Mouse (Mus musculus) CH12.LX (cell line): Measurements from ENCODE around the gene Tomm6. TPM values are rescaled to one million over a fixed set of nuclear protein-coding genes. Genes with fewer than 3 reads are reported as not detected.

Experiments
- DNase-seq: peaks from one replicate; pipeline ENCODE4 v3.0.0-alpha.2; 2013; ENCODE audit errors: extremely low read depth
- H3K27ac ChIP-seq: 2 replicates; pipeline ENCODE4 v1.5.1; 2012; ENCODE audit warnings: low read depth, mild to moderate bottlenecking, control low read depth, moderate library complexity; ENCODE audit not compliant: insufficient read depth
- H3K27me3 ChIP-seq: replicated peaks from 2 replicates; pipeline ENCODE3; 2012; ENCODE audit warnings: inconsistent platforms
- H3K36me3 ChIP-seq, 2 experiments: replicated peaks in 1 of 2; 2 replicates each; pipeline versions ENCODE3 to v1.6.1; 2012; ENCODE audit warnings: inconsistent platforms in 1 of 2, low read length in 1 of 2, mild to moderate bottlenecking in 1 of 2, mixed read lengths in 1 of 2, moderate library complexity in 1 of 2; ENCODE audit not compliant: control insufficient read depth in 1 of 2, insufficient read depth in 1 of 2
- H3K4me1 ChIP-seq, 2 experiments: 2 replicates each; pipeline ENCODE4 v1.6.1; 2012; ENCODE audit warnings: inconsistent platforms in 1 of 2, moderate library complexity in 1 of 2; ENCODE audit not compliant: insufficient read depth in 2 of 2, control insufficient read depth in 1 of 2
- H3K4me2 ChIP-seq: 2 replicates; pipeline ENCODE4 v1.6.1; 2012; ENCODE audit warnings: low read depth, mild to moderate bottlenecking, control low read depth; ENCODE audit not compliant: poor library complexity, insufficient read depth, severe bottlenecking
- H3K4me3 ChIP-seq, 3 experiments: fragments of 150-350 bp in 1 of 3; sonication (generic) in 1 of 3; replicated peaks in 1 of 3; 2 replicates each; pipeline versions ENCODE3 to v1.5.1; 2011 to 2012; ENCODE audit warnings: low read depth in 2 of 3, low read length in 2 of 3, mild to moderate bottlenecking in 2 of 3, moderate library complexity in 2 of 3, control low read depth in 1 of 3, improper control_type of control experiment in 1 of 3, inconsistent platforms in 1 of 3, mixed read lengths in 1 of 3; ENCODE audit not compliant: poor library complexity in 1 of 3
- H3K79me2 ChIP-seq: replicated peaks from 2 replicates; pipeline ENCODE4 v1.6.1; 2012; ENCODE audit warnings: mild to moderate bottlenecking, moderate library complexity; ENCODE audit not compliant: control insufficient read depth, poor library complexity, insufficient read depth, severe bottlenecking; ENCODE audit errors: extremely low read depth
- H3K9ac ChIP-seq: 2 replicates; pipeline ENCODE4 v1.6.1; 2012; ENCODE audit warnings: low read depth, mild to moderate bottlenecking, control low read depth, moderate library complexity; ENCODE audit not compliant: insufficient read depth
- H3K9me3 ChIP-seq: replicated peaks from 2 replicates; pipeline ENCODE3; 2012; ENCODE audit warnings: low read length, inconsistent platforms, mixed read lengths
- BHLHE40 ChIP-seq: IDR thresholded peaks from 2 replicates; pipeline ENCODE4 v1.6.1; 2011; ENCODE audit warnings: mild to moderate bottlenecking, low read depth, low read length, improper control_type of control experiment
- E2F4 ChIP-seq: IDR thresholded peaks from 2 replicates; pipeline ENCODE4 v1.6.1; 2011; ENCODE audit warnings: low read depth, low read length, improper control_type of control experiment; ENCODE audit not compliant: insufficient replicate concordance
- ELF1 ChIP-seq: IDR thresholded peaks from 2 replicates; pipeline ENCODE4 v1.6.1; 2014; ENCODE audit warnings: low read depth, mild to moderate bottlenecking, inconsistent platforms, low read length, improper control_type of control experiment
- EP300 ChIP-seq: IDR thresholded peaks from 2 replicates; pipeline ENCODE4 v1.6.1; 2011; ENCODE audit warnings: low read length, improper control_type of control experiment
- ETS1 ChIP-seq: conservative IDR thresholded peaks from 2 replicates; pipeline ENCODE4 v1.6.1; 2012; ENCODE audit warnings: low read depth, mild to moderate bottlenecking, inconsistent platforms, low read length, improper control_type of control experiment, moderate library complexity
- HCFC1 ChIP-seq: IDR thresholded peaks from 2 replicates; pipeline ENCODE4 v1.6.1; 2012; ENCODE audit warnings: low read depth, mild to moderate bottlenecking, inconsistent platforms, low read length, improper control_type of control experiment
- IRF4 ChIP-seq: IDR thresholded peaks from 2 replicates; pipeline ENCODE4 v1.6.1; 2014; ENCODE audit warnings: low read depth, mild to moderate bottlenecking, inconsistent platforms, low read length, improper control_type of control experiment
- JUN ChIP-seq: IDR thresholded peaks from 2 replicates; pipeline ENCODE4 v1.6.1; 2011; ENCODE audit warnings: low read depth, mild to moderate bottlenecking, low read length, improper control_type of control experiment, moderate library complexity; ENCODE audit not compliant: insufficient read depth
- JUND ChIP-seq: conservative IDR thresholded peaks from 2 replicates; pipeline ENCODE4 v1.6.1; 2011; ENCODE audit warnings: low read depth, low read length, improper control_type of control experiment
- MAFK ChIP-seq: IDR thresholded peaks from 2 replicates; pipeline ENCODE4 v1.6.1; 2011; ENCODE audit warnings: low read length, improper control_type of control experiment; ENCODE audit not compliant: insufficient replicate concordance
- MAX ChIP-seq: IDR thresholded peaks from 2 replicates; pipeline ENCODE4 v1.6.1; 2011; ENCODE audit warnings: low read length, improper control_type of control experiment
- MYC ChIP-seq: IDR thresholded peaks from 2 replicates; pipeline ENCODE4 v1.6.1; 2011; ENCODE audit warnings: low read depth, mild to moderate bottlenecking, improper control_type of control experiment, low read length
- NRF1 ChIP-seq: IDR thresholded peaks from 2 replicates; pipeline ENCODE4 v1.6.1; 2014; ENCODE audit warnings: low read depth, mild to moderate bottlenecking, inconsistent platforms, low read length, improper control_type of control experiment, moderate library complexity
- POLR2AphosphoS2 ChIP-seq: IDR thresholded peaks from 2 replicates; pipeline ENCODE4 v1.6.1; 2011; ENCODE audit warnings: low read depth, low read length, improper control_type of control experiment
- RAD21 ChIP-seq: IDR thresholded peaks from 2 replicates; pipeline ENCODE4 v1.6.1; 2011; ENCODE audit warnings: low read depth, mild to moderate bottlenecking, low read length, improper control_type of control experiment, moderate library complexity
- RCOR1 ChIP-seq: conservative IDR thresholded peaks from 2 replicates; pipeline ENCODE4 v1.6.1; 2012; ENCODE audit warnings: low read depth, mild to moderate bottlenecking, inconsistent platforms, low read length, improper control_type of control experiment
- SIN3A ChIP-seq: IDR thresholded peaks from 2 replicates; pipeline ENCODE4 v1.6.1; 2012; ENCODE audit warnings: low read length, improper control_type of control experiment, inconsistent platforms
- SMC3 ChIP-seq: IDR thresholded peaks from 2 replicates; pipeline ENCODE4 v1.6.1; 2011; ENCODE audit warnings: low read depth, low read length, improper control_type of control experiment
- TBP ChIP-seq: conservative IDR thresholded peaks from 2 replicates; pipeline ENCODE4 v1.6.1; 2011; ENCODE audit warnings: low read depth, low read length, improper control_type of control experiment
- TCF12 ChIP-seq: IDR thresholded peaks from 2 replicates; pipeline ENCODE4 v1.6.1; 2014; ENCODE audit warnings: low read depth, mild to moderate bottlenecking, inconsistent platforms, low read length, improper control_type of control experiment
- UBTF ChIP-seq: IDR thresholded peaks from 2 replicates; pipeline ENCODE4 v1.6.1; 2012; ENCODE audit warnings: low read depth, mild to moderate bottlenecking, inconsistent platforms, low read length, improper control_type of control experiment, moderate library complexity
- USF1 ChIP-seq: IDR thresholded peaks from 2 replicates; pipeline ENCODE4 v1.6.1; 2014; ENCODE audit warnings: low read depth, mild to moderate bottlenecking, inconsistent platforms, low read length, improper control_type of control experiment
- ZC3H11A ChIP-seq: IDR thresholded peaks from 2 replicates; pipeline ENCODE4 v1.6.1; 2012; ENCODE audit warnings: low read depth, mild to moderate bottlenecking, inconsistent platforms, low read length, improper control_type of control experiment
- ZKSCAN1 ChIP-seq: IDR thresholded peaks from 2 replicates; pipeline ENCODE4 v1.6.1; 2012; ENCODE audit warnings: low read depth, inconsistent platforms, low read length, improper control_type of control experiment, borderline replicate concordance
- ZNF384 ChIP-seq: IDR thresholded peaks from 2 replicates; pipeline ENCODE4 v1.6.1; 2012; ENCODE audit warnings: low read depth, low read length, improper control_type of control experiment, inconsistent platforms
- dilution Hi-C: fragments of 300-500 bp; cut with MboI; formaldehyde crosslinking; loops from 2 replicates; pipeline ENCODE4 v1.14.3; 2020; ENCODE audit warnings: low sequenced_read_pairs; ENCODE audit not compliant: extremely low pct_unique_long_range_greater_than_20kb, extremely low pct_ligation_motif_present
- in situ Hi-C: fragments of 300-500 bp; cut with MboI; formaldehyde crosslinking; loops from 3 replicates; pipeline ENCODE4 v1.14.3; 2019; ENCODE audit warnings: low sequenced_read_pairs, low pct_ligation_motif_present, low pct_unique_long_range_greater_than_20kb, mixed read lengths
- polyA plus RNA-seq: library from polyadenylated mRNA; unstranded; fragments of >175 nt; gene quantifications from 2 replicates; pipeline ENCODE4 v1.2.1, GENCODE M21; 2012; ENCODE audit warnings: low read depth; ENCODE audit not compliant: insufficient read length
- total RNA-seq, 2 experiments: library from RNA; depleted of rRNA; stranded (reverse); fragments of 300-350 nt in 1 of 2; fragments of >200 nt in 1 of 2; gene quantifications; 2 replicates each; pipeline ENCODE4 v1.2.3; 2012 to 2014

Gene Tomm6
- total and polyA plus RNA-seq, 3 experiments: 26.4 to 424 (median 46.1) TPM

- no peaks in the 10 kb centered on the region for H3K9me3 ChIP-seq
- H3K27me3 ChIP-seq: peaks cover 52% of the 10 kb centered on the region
- no peak overlapping the region for H3K9ac ChIP-seq
- no peaks in the 10 kb centered on the region for H3K4me1 ChIP-seq
- no peak for DNase-seq
- no peaks in the 10 kb centered on the region for H3K36me3 ChIP-seq
- no peak overlapping the region for H3K4me3 ChIP-seq
- TF ChIP-seq MYC: no peak
- no peak for TF ChIP-seq UBTF
- no peak for TF ChIP-seq MAFK
- no peak for TF ChIP-seq ZNF384
- no peak for TF ChIP-seq ZC3H11A
- no peak for TF ChIP-seq SMC3
- TF ChIP-seq POLR2AphosphoS2: no peak
- TF ChIP-seq RCOR1: no peak
- TF ChIP-seq ELF1: no peak
- no peak for TF ChIP-seq RAD21
- TF ChIP-seq SIN3A: no peak
- no peak for TF ChIP-seq HCFC1
- TF ChIP-seq ZKSCAN1: no peak
- H3K4me2 ChIP-seq: no peak overlapping the region
- H3K79me2 ChIP-seq: no peaks in the 10 kb centered on the region
- in situ Hi-C loops: no loop called here
- H3K27ac ChIP-seq: no peak overlapping the region
- dilution Hi-C loops: no loop called here
These were observed 33.0 kb upstream of the Tomm6 start for GRCm38 (mm10) chr17:47721183-47721582.

- in situ Hi-C loops: no loop called here
These were observed 26.9 kb upstream of the Tomm6 start for GRCm38 (mm10) chr17:47715037-47715436.

GRCm38 (mm10) chr17:47712889-47713571 is 24.8 kb upstream of the Tomm6 start:
- Histone ChIP-seq H3K4me3 (no peak overlapping the region), H3K4me1 (peaks cover 7 to 10% of the 10 kb centered on the region in 2 experiments; a peak in 3 of 4 replicates), H3K27me3 (peaks cover 51% of the 10 kb centered on the region), H3K9ac (no peak overlapping the region), H3K27ac (no peak overlapping the region), H3K9me3 (no peaks in the 10 kb centered on the region), H3K79me2 (no peaks in the 10 kb centered on the region), H3K4me2 (no peak overlapping the region), H3K36me3 (no peaks in the 10 kb centered on the region)
- no peak for TF ChIP-seq IRF4
- no peak for TF ChIP-seq EP300
- no peak for TF ChIP-seq MAX
- TF ChIP-seq BHLHE40: no peak
- TF ChIP-seq E2F4: no peak
- no peak for TF ChIP-seq ETS1
- no peak for TF ChIP-seq ELF1
- TF ChIP-seq TBP: no peak
- TF ChIP-seq TCF12: no peak
- TF ChIP-seq JUND: no peak
- no peak for TF ChIP-seq RCOR1
- TF ChIP-seq JUN: no peak
- no peak for TF ChIP-seq USF1
- dilution Hi-C loops (no loop called here), in situ Hi-C loops (no loop called here)
- DNase-seq: no peak

More at GRCm38 (mm10) chr17:47715037-47715436, 26.9 kb upstream of the Tomm6 start:
- Histone ChIP-seq H3K4me1 (peaks cover 5 to 10% of the 10 kb centered on the region in 2 experiments; a peak in 3 of 4 replicates), H3K4me2 (no peak overlapping the region)
- no peak for TF ChIP-seq NRF1
- no peak for TF ChIP-seq ETS1
- TF ChIP-seq, all 38 proteins: peak for 0
- Histone ChIP-seq H3K9ac (no peak overlapping the region), H3K27ac (no peak overlapping the region), H3K27me3 (peaks cover 51% of the 10 kb centered on the region), H3K9me3 (no peaks in the 10 kb centered on the region), H3K79me2 (no peaks in the 10 kb centered on the region), H3K36me3 (no peaks in the 10 kb centered on the region), H3K4me3 (no peak overlapping the region)
- dilution Hi-C loops: no loop called here
- DNase-seq: no peak
